Comparison of ENCODE assay signal across 25 mouse cellular contexts in the genomic region with DNA sequence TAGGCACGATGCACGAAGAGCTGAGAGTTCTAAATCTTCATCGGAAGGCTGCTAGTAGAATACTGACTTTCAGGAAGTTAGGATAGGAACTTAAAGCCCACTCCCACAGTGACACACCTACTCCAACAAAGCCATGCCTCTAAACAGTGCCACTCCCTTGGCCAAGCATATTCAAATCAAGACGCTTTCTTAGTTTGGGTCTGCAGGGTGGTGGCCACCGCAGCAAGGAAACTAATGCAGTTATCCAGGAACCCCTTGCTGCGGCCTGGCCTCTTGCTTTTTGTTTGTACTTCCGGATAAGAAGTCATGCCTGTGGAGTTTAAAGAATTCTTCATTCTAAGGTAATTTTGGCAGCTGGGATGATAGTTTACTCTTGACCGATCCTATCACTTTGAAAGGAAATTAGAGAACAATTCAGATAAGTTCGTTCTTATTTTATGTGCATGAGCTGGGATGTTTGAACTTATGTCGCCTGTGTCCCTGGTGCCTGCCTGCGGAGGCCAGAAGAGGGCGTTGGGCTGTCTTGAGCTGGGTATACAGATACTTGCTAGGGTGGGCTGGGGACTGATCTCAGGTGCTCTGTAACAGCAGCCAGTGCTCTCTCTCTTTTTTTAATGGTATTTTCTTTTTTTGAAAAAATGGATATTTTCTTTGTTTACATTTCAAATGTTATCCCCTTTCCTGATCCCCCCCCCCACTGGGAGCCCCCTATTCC.
A peak's percentile ranks its signal among the peaks of the same experiment; 100 is the strongest.
DNase-seq lines count a peak whose midpoint lies in the region; ATAC-seq and TF ChIP-seq lines count a peak whose summit lies in the region.
"Had no signal": no experiment of that assay in that cellular context is flagged by ENCODE, and none has a peak within 500 bp of the region (broad histone marks: within the 10 kb centered on the region; RNA-seq: fewer than 3 reads in every experiment).

No protein-coding gene starts in this region.

- peak; percentile 65; the same call in 1 of the 2 replicates for TF ChIP-seq EP300 in ES-Bruce4 (IDR thresholded peaks at IDR 0.05; ENCODE audit: insufficient read depth, low read depth, low read length)

- ATAC-seq in inflammation-experienced regulatory T-cells, adult 6 months = no peak
- ATAC-seq: activated CD4-positive, CD25-positive, alpha-beta regulatory T cell, adult 4 months; CD4-positive, CD25-positive, alpha-beta regulatory T cell, adult 4 months; forebrain, embryonic 14.5 days; forebrain, postnatal 0 days; hindbrain, postnatal 0 days; intestine, postnatal 0 days had no signal

- H3K27me3 ChIP-seq in E14TG2a.4 (ENCODE audit: insufficient read depth, low read length) (peaks cover 20% of the 10 kb centered on the region), ES-Bruce4 (ENCODE audit: control insufficient read depth, insufficient read depth, low read length, poor library complexity, severe bottlenecking) (no peaks in the 10 kb centered on the region)
- H3K27me3 ChIP-seq: heart, embryonic 13.5 days had no signal

- no peaks in the 10 kb centered on the region for H3K36me3 ChIP-seq in E14TG2a.4 (ENCODE audit: insufficient read depth, low read length)
- no peaks in the 10 kb centered on the region for H3K36me3 ChIP-seq in ES-Bruce4 (ENCODE audit: control insufficient read depth, insufficient read depth, low read length, poor library complexity, severe bottlenecking)
- H3K36me3 ChIP-seq: heart, embryonic 10.5 days; heart, embryonic 13.5 days had no signal

- TF ChIP-seq POLR2A in ES-Bruce4 (IDR thresholded peaks at IDR 0.05; ENCODE audit: insufficient read depth, low read length) = no peak

- H3K9me3 ChIP-seq in E14TG2a.4 (ENCODE audit: low read length) = peaks cover 8% of the 10 kb centered on the region; the same call in 1 of the 2 replicates
- H3K9me3 ChIP-seq in ES-Bruce4 (replicated peaks; ENCODE audit: control insufficient read depth, insufficient read depth, low read length, poor library complexity, severe bottlenecking) = peaks cover 17% of the 10 kb centered on the region
- H3K9me3 ChIP-seq: heart, embryonic 10.5 days; heart, embryonic 13.5 days had no signal

- peak; percentile 99 for DNase-seq in R1 (ENCODE audit: low read depth, low spot score)
- no peak for DNase-seq in thymus, postnatal 10 days (ENCODE audit: low spot score in 2 of 2)
- DNase-seq in cerebellum, adult 9-11 months = no peak
- DNase-seq: adrenal gland, adult 8-10 months; adrenal gland, postnatal 25 days; cerebellum, adult 11-12 months; cerebellum, adult 8-10 months; cerebellum, postnatal 14 days; forebrain, postnatal 0 days; gastrocnemius, adult 2 months; gastrocnemius, postnatal 14 days; heart, adult 2 months; heart, postnatal 14 days; heart, postnatal 4 days had no signal

- H3K9ac ChIP-seq in ES-Bruce4 (ENCODE audit: low read depth, poor library complexity, severe bottlenecking) = no peak overlapping the region
- H3K9ac ChIP-seq: forebrain, postnatal 0 days; heart, embryonic 13.5 days; hindbrain, embryonic 14.5 days had no signal

- H3K4me3 ChIP-seq in E14TG2a.4 (replicated peaks; ENCODE audit: low read length) = peak overlapping the region; percentile 66
- H3K4me3 ChIP-seq in ES-Bruce4 (ENCODE audit: low read depth, low read length) = no peak overlapping the region
- H3K4me3 ChIP-seq: gastrocnemius, adult 2 months; heart, adult 2 months; heart, embryonic 10.5 days; heart, embryonic 13.5 days had no signal

- TF ChIP-seq CTCF in E14TG2a.4 (conservative IDR thresholded peaks at IDR 0.05; ENCODE audit: low read length) (peak; percentile 32), ES-Bruce4 (IDR thresholded peaks at IDR 0.05; ENCODE audit: low read depth, low read length) (peak; percentile 40)

- peak overlapping the region; percentile 87 for H3K27ac ChIP-seq in ES-Bruce4 (ENCODE audit: insufficient read depth, low read length)
- H3K27ac ChIP-seq: gastrocnemius, adult 2 months; heart, adult 2 months; heart, embryonic 10.5 days; heart, embryonic 13.5 days; hindbrain, embryonic 14.5 days; hindbrain, postnatal 0 days had no signal

- peaks cover 62% of the 10 kb centered on the region for H3K4me1 ChIP-seq in E14TG2a.4 (replicated peaks; ENCODE audit: low read depth, low read length)
- peaks cover 4% of the 10 kb centered on the region for H3K4me1 ChIP-seq in ES-Bruce4 (ENCODE audit: control insufficient read depth, insufficient read depth, low read length)
- H3K4me1 ChIP-seq: heart, embryonic 10.5 days; heart, embryonic 13.5 days had no signal
